Mouse (Mus musculus) adrenal gland, adult (tissue): ENCODE results near the gene Orm1.

Experiments
- DNase-seq, 2 experiments: peaks; one replicate each; pipeline ENCODE4 v3.0.0; 2022 to 2023; ENCODE audit warnings: low spot score in 1 of 2; ENCODE audit not compliant: inconsistent age in 2 of 2

Gene Orm1

DNA sequence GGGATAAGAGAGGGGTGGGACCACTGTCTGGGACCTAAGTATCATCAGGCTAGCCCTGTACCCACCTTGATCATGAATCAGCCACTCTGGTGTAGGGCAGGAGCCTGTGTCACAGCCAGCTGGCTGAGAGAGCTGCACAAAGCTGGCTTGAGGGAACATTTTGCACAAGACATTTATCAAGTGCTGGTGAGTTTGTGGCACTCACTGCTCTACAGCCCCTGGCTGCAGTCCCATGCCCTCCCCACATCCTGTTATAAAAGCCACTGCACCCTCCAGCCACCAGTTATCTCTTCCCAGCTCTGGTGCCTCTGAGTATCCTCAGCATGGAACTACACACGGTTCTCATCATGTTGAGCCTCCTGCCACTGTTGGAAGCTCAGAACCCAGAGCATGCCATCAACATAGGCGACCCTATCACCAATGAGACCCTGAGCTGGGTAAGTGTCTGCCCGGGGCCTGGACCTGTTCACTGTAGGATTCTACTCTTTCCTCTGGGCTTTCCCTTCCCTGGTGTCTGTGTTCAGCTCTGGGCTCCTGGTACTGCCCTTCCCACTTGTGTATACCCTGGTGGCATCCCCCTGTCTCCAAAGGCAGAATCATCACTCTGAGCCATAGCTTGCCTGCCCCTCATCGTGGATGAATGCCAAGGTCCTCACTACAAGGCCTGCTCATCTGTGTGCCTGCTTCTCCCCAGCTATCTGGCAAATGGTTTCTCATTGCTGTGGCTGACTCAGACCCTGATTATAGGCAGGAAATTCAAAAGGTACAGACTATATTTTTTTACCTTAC lies 11.7 kb downstream of the Orm1 start, which contains the start of gene Orm3:
TSS of gene Orm3 (plus strand) at position 286 of the 789 bp plus-strand sequence.
- peak; percentile 77 to 81 for DNase-seq

DNA sequence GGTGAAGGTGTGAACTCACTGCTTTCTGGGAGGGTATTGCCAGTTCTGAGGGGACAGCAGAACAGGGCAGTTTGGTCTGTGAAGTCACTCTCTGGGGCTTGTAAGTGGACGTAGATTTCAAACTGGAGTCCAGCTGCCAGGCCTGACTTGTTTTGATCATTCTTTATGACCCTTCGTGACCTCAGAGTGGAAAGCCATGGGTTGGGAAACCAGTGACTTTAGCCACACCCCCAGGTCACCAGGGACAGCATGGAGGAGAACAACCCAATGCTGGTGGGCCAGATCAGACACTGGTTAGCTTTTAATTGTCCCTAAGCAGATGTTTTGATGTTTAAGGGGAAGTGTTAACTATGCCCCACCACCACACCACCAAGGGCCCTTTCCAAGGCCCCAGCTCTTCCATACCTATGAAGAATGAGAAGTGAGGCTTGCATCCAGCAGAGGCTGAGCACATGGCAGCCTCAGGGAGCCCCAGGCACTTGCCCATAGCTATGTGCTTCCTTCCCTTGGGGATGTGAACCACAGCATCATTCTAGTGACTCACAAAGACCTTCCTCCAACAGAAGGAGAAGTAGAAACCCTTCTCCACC lies 12.7 kb downstream of the Orm1 start:
- DNase-seq, result peak in 1 of 2 experiments; percentile 70

DNA sequence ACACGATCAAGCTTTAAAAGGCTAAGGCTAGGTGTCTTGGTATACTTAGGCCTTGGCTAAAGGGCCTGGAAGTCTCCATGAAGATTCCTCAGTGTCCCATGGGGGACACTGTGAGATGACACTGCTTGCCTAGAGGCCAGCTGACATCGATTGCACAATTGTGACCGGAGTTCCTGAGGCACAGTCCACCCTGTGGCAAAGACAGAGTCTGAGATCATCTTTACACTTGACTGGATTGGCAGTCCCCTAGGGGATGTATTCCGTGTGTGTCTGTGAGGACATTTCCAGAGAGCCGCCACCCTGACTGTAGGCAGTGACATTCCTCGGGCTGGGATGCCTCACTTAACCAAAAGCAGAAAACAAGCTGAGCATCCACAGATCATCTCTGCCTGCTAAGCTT lies 15.5 kb downstream of the Orm1 start:
- DNase-seq, result no peak

DNA sequence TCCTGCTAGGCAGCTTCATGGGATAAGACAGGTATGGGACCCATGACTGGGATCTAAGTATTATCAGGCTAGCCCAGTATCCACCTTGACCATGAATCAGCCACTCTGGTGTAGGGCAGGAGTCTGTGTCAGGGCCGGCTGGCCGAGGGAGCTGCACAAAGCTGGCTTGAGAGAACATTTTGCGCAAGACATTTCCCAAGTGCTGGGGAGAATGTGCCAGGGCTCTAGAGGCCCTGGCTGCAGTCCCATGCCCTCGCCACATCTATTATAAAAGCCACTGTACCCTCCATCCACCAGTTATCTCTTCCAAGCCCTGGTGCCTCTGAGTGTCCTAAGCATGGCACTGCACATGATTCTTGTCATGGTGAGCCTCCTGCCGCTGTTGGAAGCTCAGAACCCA lies 17.8 kb downstream of the Orm1 start, which contains the start of gene Orm2:
TSS of gene Orm2 (plus strand) at position 300 of the 400 bp plus-strand sequence.
- DNase-seq, result peak; percentile 59 to 78

DNA sequence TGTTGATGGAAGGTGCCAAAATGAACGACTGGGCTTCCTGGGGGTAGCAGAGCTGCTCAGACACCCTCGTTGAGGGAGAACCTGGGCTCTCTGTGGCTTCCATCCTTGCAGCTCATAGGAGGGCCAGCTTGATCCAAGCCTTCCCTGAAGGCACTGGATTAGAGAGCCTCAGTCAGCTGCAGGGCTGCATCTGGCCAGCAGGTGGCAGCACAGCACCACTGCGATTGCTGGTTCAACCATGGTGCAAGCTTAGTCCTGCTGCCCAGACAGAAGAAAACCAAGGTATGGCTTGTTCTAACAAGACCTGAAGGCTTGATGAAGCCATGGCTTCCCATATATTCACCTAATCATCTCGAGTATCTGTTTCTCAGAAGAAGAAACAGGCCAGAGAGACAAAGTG lies 24.2 kb downstream of the Orm1 start:
- peak; percentile 84 to 96 for DNase-seq

DNA sequence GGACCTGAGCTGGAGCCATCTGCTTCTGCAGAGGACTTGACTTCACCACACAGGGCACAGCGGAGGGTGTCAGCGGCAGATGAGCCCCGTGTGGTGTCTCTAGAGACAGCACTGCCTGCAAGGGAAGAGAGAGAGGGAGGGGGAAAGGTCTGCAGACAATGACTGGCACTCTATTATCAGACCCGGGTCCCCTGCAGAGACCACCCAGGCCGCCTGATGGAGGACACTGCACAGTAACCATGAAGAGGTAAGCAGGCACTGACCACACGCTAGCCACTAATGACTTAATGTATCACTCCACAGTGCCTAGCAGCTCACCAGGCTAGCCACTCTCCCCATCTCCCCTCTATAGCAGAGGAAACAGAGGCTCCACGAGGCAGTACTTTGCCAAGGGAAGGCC lies 26.5 kb downstream of the Orm1 start:
- DNase-seq, result no peak

DNA sequence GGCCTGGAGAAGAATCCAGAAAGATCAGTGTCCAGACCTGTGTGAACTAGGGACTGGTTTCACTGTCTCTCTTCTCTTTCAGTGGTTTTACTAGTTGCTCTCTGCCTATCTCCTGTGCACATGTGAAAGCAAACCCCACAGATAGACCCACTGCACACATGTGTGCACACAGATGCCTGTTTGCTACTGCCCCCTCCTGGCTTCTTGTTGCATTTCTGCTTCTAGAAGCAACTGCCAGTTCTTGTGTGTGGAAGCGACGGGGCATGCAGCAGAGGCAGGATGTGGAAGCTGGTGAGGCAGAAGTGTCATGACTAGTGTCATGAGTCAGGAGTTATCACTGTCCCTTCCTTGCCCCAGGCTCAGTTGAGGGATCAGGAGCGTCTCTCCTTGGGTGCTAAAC lies 27.5 kb downstream of the Orm1 start:
- peak in 1 of 2 experiments; percentile 67 for DNase-seq

DNA sequence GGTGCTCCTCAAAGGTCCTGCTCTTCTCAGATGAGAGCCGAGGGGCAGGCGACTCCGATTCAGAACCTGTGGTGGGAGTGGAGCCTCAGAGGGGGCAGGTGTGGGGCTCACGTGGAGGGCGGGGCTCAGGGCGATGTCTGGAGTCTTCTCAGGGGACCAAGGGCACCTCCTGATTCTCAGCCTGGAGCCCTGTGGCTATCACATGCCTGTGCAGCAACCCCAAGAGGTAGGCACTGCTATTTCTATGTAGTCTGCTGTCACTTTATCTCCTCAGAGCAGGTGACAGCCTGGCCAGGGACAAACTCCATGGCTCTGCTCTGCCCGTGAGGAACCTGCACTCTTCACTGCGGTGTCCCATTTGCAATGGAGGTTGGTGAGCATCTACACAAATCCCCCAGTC lies 29.0 kb downstream of the Orm1 start:
- no peak for DNase-seq

DNA sequence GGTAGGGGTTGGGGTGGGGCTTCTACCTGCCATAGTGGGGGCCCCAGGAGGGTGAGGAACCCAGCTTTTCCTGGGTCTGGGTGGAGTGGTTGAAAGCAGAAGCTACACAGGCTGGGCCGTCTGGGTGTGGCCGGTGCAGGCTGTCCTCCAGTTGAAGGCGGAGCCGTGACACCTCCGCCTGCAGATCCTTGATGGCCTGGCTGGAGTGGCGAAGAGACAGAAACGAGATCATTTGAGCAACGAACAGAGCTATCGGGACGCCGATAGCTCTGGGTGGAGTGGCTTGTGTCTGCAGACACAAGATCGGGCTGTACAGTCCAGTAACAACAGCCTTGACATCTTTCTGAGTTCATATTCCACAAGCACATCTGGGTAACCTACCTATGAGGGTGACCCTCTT lies 30.0 kb downstream of the Orm1 start:
- DNase-seq, result no peak

DNA sequence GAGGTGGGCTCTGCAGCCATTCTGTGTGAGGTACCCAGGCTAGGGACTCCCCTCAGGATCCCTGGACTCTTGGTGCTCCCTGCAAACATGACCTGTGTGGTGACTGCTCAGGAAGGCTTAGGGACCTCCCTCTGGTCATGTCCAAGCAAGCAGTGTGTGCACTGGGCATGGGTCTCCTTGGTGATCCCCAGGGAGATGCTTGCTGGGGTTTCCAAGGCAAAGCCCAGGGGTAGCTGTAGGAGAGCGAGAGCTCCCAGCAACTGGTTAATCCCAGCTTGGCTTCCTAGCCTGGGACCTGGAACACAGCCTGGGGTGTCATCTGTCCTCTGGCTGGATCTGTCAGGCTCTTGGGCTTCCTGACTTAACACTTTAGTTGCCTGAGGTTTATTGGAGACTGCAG lies 31.0 kb downstream of the Orm1 start:
- DNase-seq, result no peak

DNA sequence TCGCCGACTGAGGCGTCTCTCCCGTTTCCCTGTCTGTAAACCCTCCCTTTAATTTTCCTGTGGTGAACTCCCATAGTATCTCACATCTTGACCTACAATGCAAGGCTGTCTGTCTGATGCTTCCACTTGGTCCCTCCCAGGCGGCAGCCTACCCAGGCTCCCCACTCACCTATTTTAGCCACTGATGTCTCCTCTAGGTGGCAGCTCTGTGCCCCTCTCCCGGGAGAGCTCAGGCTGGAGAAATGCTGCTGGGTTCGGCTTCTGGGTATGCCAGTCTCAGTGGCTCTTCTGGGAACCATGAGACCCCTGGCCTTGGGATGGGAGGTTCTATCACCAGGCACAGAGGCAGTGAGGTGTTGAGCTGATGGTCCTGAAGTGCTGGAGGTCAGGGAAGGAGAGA lies 33.1 kb downstream of the Orm1 start:
- no peak for DNase-seq

DNA sequence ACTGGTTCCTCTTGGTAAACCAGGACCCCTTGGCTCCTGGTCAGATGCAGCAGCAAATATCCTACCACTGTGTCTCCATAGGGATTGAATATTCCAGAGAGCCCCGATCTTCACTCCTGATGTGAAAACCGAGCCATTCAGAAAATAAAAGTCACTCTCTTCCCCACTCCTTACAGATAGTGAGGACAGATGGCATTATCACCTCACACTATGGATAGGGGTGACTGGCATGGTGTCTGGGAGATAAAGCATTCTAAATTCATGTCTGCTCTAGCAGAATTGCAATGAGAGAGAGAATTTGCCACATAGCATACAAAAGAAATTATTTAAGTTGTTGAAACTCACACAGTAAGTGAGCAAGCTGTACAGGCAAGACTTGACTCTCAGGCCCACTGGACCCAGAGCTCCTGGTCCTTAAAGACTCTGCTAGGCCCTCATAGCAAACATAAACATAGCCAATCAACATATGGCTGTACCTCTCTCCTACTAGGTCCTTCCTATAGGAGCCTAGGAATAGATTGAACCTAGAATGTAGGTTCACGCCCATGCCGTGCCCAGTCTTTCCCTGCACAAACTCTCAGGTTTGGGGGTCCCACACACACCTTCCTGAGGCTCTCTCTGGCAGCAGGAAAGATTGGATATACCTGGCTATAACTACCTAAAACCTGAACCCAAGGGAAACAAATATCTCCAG lies 38.5 kb downstream of the Orm1 start:
- no peak for DNase-seq

DNA sequence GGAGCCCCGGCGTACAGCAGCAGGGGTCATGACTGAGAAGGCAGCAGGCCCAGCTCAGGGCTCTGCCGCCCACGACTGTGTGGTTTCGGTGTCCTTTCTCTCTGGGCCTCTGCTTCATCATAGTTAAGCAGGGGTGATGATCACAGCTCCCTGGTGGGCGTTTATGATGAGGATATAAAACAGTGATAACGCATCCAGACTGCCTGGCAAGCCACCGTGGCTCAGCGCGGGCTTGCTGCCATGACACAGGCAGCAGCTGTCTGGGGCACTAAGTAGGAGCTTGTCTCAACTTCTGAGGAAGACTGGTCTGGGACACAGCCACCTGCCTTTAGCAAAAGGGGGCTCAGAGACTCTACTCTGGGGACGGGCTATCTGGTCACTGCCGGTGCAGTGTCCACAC lies 39.1 kb downstream of the Orm1 start:
- DNase-seq, result no peak

DNA sequence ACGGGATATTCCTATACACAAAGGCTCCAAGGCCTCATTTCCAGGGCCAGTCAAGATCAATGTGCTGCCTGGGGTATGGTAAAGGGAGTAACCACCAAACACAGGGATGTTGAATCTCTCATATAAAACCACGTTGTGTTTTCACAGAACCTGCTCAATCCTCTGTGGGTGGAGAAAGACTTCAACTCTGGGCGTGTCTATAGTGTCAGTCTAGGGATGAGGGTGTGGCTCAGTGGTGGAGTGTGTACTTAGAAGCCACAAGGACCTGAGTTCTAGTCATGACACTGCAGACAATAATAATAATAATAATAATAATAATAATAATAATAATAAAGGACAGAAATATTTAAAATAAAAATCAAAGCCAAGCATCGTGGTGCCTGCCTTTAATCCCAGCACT lies 39.9 kb downstream of the Orm1 start:
- DNase-seq, result no peak

DNA sequence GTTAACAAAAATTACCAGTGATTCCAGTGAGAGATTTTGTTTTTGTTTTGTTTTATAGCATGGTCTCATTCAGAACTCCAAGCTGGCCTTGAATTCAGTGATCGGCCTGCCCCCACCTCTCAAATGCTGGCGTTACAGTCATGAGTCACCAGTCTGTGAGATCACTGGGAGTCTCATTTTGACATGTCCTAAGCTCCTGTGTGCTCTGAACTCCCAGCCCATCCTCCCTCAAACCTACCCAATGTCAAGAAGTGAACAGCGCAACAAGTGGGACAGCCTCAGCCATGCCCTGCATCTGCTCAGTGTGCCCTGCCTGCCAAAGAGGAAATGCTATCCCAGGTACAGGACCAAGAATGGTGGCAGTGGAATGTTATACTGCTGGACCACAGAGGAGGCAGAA lies 40.9 kb downstream of the Orm1 start:
- DNase-seq, result peak; percentile 70 to 72

DNA sequence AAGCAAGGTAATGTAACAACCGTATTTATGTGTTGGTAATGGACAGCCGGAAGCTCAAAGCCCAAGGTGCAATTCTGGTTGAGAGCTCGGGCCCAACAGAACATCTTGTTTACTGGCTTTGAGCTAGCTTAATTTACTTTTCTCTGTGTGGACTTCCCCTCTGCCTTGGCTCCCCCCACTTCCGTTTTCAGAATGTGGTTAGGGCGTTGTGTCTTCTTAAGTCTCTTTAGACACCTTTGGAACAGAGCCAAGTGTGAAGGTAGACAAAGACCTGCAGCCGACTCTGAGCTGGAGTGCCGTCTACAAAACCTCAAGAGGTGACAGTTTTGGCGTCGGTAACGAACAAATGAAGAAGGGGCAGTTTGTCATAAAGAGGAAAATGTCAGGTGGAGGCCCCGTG lies 41.4 kb downstream of the Orm1 start:
- no peak for DNase-seq

DNA sequence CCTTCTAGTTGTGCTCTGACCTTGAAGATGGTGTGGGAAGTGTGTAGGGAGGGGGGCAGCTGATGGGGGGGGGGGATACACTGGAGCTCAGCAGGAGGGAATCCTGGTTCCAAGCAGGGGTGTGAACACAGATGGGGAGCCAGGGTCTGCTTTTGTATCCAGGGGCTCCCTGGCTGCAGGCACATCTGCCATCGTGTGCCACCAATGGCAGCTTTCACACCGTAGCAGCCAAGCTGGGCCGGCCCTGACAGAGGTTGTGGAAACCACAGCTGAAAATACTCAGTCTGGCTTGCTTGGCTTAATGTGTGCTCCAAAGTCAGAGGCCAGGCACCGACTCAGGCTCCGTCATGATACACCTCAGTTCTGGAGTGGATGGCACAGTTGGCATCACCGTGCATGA lies 43.7 kb downstream of the Orm1 start:
- no peak for DNase-seq

DNA sequence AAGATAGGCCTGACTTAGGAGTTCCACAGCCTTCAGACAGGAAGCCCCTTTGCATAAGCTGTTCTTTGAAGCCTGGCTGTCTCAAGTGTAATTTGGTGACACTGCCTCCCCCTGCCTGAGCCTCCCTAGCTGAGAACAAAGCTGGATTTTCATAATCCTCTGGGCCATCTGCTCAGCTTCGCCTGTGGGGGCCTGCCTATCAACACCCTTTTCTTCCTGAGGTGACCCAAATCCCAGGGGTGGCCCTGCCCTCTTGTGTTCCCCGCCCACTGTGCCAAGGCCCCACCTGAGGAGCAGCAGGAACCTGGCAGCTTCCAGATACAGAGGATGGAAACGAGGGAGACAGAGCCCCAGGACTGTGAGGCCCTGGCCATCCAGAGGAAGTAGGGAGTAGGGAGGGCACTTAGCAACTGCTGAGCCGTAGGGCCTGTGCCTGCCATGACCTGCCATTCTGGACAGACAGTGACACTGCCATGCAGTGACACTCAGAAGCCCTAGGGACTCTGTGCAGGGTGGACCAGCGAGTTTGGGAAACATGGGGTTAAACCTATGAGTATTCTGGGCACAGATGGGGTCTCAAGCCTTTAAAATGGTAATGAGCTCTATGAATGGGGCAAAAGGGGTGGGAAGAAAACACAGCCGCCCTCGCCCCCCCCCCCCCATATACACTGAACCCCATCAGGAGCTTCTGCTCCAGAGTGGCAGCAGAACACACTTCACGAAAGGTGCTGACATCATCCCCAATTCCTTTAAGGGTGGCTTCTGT lies 44.9 kb downstream of the Orm1 start:
- DNase-seq, result no peak

DNA sequence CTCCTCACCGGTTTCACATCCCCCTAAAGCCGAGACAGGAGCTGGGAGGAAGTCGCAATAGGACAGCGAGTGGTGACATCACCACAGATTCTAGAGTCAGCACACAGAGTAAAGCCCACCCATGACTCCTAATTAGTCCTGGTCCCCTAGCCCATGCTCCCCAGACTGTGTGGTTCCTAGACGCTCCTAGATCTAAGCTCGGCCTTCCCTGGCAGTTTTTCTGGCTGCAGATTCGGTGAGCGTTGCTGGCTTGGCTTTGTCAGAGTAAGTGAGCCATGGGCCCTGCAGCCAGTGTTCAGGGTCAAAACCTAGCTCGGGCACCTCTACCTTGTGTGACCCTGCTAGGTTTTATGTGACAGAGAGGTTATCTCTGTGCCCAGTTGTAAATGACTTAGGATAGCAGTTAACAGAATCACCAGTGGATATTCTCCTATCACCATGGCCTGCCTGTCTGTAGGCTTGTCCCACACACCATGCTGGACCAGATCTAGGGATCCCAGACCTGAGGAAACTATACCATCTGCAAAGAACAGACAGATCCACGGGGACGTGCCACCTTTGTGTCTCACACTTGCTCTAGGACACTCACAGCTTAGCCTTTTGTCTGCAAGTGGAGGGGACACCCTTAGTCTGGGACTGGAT lies 45.6 kb downstream of the Orm1 start:
- no peak for DNase-seq

DNA sequence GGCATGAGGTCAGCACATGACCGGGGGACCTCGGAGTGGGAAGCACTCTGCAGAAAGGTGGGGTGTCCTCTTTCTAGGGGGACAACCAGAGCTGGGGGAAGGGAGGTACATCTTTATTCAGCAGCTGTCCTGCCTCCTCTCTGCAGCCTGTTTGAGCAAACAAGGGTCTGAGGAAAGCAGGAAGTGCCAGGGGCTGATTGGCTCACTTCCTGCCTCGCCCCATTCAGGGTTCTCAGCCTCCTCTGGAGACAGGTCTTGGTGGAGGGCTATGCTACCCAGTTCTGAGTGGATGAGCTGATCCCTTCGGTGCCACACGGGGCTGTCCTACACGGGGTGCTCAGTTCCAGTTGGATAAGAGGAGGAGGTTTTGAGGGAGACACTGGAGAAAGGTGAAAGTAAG lies 47.0 kb downstream of the Orm1 start:
- DNase-seq, result peak in 1 of 2 experiments; percentile 50
